Mouse (Mus musculus) cerebellum, adult 2 months (tissue): Measurements from ENCODE around the gene Rps6kl1. TPM values are rescaled to one million over a fixed set of nuclear protein-coding genes. Genes with fewer than 3 reads are reported as not detected.

ENCODE experiments used
- DNase-seq, 2 experiments: peaks; one replicate each; pipeline ENCODE4 v3.0.0; 2021
- H3K27ac ChIP-seq: fragments of 200-500 bp; 2 replicates; pipeline ENCODE4 v1.5.1; 2012; ENCODE audit warnings: low read length, control low read depth, inconsistent platforms; ENCODE audit not compliant: insufficient read depth
- H3K27me3 ChIP-seq: fragments of 200-500 bp; 2 replicates; pipeline ENCODE4 v1.6.1; 2012; ENCODE audit warnings: inconsistent platforms, mild to moderate bottlenecking, low read length, moderate library complexity; ENCODE audit not compliant: control insufficient read depth, insufficient read depth
- H3K4me1 ChIP-seq: fragments of 200-500 bp; 2 replicates; pipeline ENCODE4 v1.6.1; 2011; ENCODE audit warnings: low read length; ENCODE audit not compliant: control insufficient read depth, insufficient read depth
- H3K4me3 ChIP-seq: fragments of 200-500 bp; replicated peaks from 2 replicates; pipeline ENCODE3; 2011; ENCODE audit warnings: mild to moderate bottlenecking, low read depth, low read length, control low read depth; ENCODE audit not compliant: insufficient read depth
- CTCF ChIP-seq: fragments of 200-500 bp; IDR thresholded peaks from 2 replicates; pipeline ENCODE4 v1.5.1; 2011; ENCODE audit warnings: low read depth, mild to moderate bottlenecking, control low read depth, low read length, moderate library complexity, borderline replicate concordance; ENCODE audit not compliant: insufficient read depth
- POLR2A ChIP-seq: fragments of 200-500 bp; IDR thresholded peaks from 2 replicates; pipeline ENCODE4 v1.6.1; 2011; ENCODE audit warnings: low read length, control low read depth, borderline replicate concordance; ENCODE audit not compliant: insufficient read depth
- WGBS: fragments of 180-500 bp; shearing (Covaris S2); methylation state at CpG from one replicate; pipeline ENCODE4 v1.1.7; 2018; 5-methylcytosine and 5-hydroxymethylcytosine counted together
- polyA plus RNA-seq: library from polyadenylated mRNA; depleted of rRNA; stranded (reverse); fragments of >200 nt; gene quantifications from 2 replicates; pipeline ENCODE4 v1.2.3, GENCODE M21; 2012

Gene Rps6kl1
- polyA plus RNA-seq, 1 experiment, result 35.2 TPM

DNA sequence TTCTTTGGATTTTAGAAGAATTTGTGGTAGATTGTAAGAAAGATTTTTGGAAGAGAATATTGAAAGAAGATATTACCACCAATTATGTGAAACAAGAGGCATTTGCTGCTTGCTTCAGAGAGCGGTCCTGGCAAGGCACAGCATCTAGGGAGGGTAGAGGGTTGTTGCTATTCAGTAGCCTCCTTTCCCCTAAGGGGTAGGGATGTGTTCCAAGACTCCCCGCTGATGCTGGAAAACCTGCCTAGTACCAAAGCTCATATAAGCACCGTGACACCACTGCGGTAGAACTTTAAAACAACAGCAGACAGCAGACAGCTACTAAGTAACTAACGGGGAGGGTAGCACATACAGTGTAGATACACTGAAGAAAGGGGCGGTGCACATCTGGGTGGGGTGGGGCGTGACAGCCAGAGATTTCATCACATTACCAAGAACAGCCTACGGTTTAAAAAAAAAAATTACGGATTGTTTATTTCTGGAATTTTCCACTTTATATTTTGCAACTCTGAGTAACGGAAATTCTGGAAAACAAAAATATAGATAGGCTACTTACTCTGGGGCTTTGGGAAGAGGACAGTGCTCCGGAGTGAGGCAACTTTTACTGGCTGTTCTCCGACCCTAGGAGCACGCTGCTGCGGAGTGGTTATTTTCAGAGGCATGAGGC lies 6.9 kb upstream of the Rps6kl1 start:
- WGBS, result 73% methylated on average over 14 of the region's 14 CpGs
- DNase-seq, result no peak
- H3K27ac ChIP-seq, result no peak overlapping the region
- no peak overlapping the region for H3K4me3 ChIP-seq
- TF ChIP-seq POLR2A (no peak), CTCF (no peak)
- no peaks in the 10 kb centered on the region for H3K4me1 ChIP-seq
- H3K27me3 ChIP-seq, result no peaks in the 10 kb centered on the region

DNA sequence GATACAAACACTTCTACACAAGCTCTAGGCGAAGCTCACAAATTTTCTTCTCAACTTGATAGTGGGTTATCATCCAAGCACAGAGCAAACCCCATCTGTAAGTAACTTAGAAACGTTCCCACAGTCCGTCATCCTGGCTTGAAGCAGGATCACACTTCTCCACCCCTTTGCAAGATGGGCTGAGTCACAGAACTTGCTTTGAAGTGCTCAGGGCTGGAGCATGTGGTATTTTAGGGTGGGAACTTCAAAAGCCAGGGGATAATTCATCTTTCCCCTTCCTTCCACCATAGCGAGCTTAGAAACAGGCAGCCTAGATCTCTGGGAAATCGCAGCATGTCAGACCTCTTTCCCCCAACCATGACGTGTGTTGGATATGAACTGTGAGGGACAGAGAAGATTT lies 5.3 kb upstream of the Rps6kl1 start:
- Histone ChIP-seq H3K27ac (no peak overlapping the region), H3K4me1 (no peaks in the 10 kb centered on the region), H3K27me3 (no peaks in the 10 kb centered on the region), H3K4me3 (no peak overlapping the region)
- TF ChIP-seq POLR2A, result no peak
- DNase-seq, result no peak
- WGBS, result 73% methylated on average over 6 of the region's 6 CpGs

DNA sequence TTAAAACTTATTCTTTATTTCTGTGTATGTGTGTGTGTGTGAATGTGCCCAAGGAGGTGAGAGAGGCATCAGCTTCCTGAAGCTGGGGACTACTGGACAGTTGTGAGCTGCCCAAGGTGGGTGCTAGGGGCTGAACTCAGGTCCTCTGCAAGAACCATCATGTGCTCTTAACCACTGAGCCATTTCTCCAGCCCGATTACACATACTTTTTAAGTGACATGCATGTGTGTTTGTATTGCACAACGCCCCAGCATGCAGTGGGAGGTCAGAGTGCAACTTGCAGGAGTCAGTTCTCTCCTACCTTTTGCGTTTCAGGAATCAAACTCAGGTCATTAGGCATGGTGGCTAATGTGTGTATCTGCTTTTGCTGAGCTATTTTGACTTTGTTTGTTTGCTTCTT lies 1.9 kb upstream of the Rps6kl1 start:
- no peak overlapping the region for H3K4me3 ChIP-seq
- peaks cover 8% of the 10 kb centered on the region for H3K4me1 ChIP-seq
- H3K27me3 ChIP-seq, result no peaks in the 10 kb centered on the region
- WGBS, result 94% methylated on average over 3 of the region's 3 CpGs
- H3K27ac ChIP-seq, result no peak overlapping the region
- no peak for TF ChIP-seq POLR2A
- TF ChIP-seq CTCF, result no peak
- DNase-seq, result no peak

DNA sequence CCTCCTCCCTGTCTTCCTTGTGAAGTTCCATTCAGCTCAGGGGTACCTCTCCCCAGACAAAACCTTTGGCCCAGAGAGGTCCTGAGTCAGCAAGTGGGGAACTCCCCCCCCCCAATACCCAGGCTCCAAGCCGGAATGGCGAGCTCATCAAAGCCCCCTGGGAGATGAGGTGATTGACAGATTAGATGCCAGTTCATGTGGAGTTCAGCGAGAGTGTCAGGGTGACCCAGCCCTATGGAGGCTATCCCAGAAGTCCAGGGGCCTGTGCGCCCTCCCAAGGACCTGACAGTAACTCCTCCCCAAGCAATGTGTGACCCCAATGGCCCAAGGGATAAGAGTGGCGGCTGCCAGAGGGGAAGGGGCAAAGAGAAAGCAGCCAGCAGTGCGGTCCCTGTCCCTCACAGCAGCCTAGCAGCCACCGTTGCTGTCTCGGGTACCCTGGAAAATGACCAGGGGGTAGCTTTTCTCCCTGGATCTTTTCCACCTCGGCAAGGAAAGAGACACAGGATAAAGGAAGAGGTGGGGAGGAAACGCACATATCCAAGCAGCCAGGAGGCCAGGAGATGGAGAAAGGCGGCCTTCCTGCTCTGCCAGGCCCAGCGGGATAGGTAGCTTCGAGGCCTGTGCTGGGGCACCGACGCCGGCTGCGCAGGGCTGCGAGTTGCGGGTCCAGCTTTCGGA lies 603 bp downstream of the Rps6kl1 start:
- Histone ChIP-seq H3K27ac (peak overlapping the region; percentile 17), H3K4me3 (peak overlapping the region; percentile 69), H3K27me3 (no peaks in the 10 kb centered on the region), H3K4me1 (peaks cover 8% of the 10 kb centered on the region)
- 7% methylated on average over 20 of the region's 20 CpGs for WGBS
- no peak for TF ChIP-seq POLR2A
- TF ChIP-seq CTCF, result no peak
- no peak for DNase-seq

DNA sequence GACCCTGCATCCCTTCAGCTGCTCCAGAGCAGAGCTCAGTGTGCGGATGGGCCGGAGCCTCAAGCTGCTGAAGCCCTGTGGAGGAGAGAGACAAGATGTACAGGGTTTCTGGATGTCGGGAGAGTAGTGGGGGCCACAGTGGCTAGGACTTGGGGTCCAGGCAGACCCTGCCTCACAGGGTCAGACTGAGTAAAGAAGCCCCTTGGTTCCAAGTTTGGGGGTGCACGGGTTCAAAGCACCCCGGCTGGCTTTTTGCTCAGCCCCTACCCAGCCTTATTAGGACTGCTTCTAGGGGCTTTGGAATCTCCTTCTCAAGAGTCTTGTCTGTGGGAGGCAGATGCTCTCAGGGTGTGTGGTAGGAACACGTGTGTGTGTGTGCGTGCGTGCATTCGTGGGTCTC lies 4.2 kb downstream of the Rps6kl1 start:
- 81% methylated on average over 9 of the region's 9 CpGs for WGBS
- no peak for TF ChIP-seq CTCF
- no peak for TF ChIP-seq POLR2A
- peaks cover 8% of the 10 kb centered on the region for H3K4me1 ChIP-seq
- H3K4me3 ChIP-seq, result no peak overlapping the region
- no peak overlapping the region for H3K27ac ChIP-seq
- H3K27me3 ChIP-seq, result no peaks in the 10 kb centered on the region
- no peak for DNase-seq

DNA sequence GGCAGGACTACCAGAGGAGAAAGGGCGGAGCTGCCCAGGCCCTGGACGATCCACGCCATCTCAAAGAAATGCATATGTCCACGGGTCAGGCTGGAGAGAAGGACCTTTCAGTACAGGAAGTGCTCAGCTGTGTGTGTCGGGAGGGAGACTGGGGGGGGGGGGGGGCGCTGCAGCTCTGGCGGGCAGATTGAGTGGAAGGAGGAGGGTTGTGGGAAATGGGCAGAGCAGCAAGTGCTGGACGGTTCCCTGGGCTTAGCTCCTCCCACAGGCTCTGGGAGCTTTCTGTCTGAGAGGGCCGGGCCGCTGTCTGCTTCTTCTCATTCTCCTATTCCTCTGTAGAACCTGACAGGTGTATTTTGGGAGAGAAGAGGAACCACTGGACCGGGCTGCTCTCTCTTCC lies 4.7 kb downstream of the Rps6kl1 start:
- WGBS, result 39% methylated on average over 9 of the region's 11 CpGs
- Histone ChIP-seq H3K27ac (no peak overlapping the region), H3K4me1 (peaks cover 8% of the 10 kb centered on the region), H3K4me3 (no peak overlapping the region), H3K27me3 (no peaks in the 10 kb centered on the region)
- DNase-seq, result no peak
- no peak for TF ChIP-seq POLR2A
- no peak for TF ChIP-seq CTCF

DNA sequence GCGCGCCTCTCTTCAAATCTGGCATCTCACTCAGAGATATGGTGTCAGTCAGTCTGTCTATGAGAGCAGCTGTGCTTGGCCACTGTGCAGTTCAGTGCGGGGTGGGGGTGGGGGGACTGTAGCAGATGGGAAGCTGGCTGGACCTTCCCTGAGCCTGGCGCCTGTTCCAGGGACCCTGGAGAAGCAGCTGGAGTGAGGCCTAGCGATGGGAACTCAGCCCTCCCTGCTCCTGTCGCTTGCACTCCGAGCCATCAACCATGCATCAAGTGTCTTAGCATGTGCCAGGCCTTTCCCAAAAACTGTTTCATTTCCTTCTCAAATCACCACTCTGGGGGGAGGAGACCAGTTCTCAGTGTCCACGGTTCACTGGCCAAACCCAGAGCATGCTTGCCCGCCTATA lies 5.4 kb downstream of the Rps6kl1 start:
- Histone ChIP-seq H3K4me1 (peaks cover 8% of the 10 kb centered on the region), H3K4me3 (no peak overlapping the region), H3K27ac (no peak overlapping the region), H3K27me3 (no peaks in the 10 kb centered on the region)
- TF ChIP-seq POLR2A, result no peak
- TF ChIP-seq CTCF, result no peak
- WGBS, result 41% methylated on average over 9 of the region's 9 CpGs
- no peak for DNase-seq

DNA sequence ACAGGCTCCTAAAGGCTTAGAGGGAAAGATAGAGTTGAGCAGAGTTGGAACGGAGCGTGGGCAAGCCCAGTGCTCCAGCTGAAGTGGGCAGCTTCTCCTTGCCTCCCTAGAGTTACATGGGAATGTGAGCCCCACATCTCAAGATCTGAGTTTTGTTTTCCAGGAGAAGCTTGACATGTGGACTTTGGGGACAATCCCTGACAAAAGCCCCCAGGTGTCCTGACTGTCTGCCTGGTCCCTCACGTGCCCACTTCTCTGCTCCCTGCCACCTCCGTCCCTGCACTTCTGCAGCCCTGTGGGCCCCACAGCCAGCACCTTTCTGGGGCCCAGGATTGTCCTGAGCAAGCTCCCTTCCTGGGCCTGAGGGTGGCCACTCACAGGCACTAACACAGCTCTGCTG lies 6.2 kb downstream of the Rps6kl1 start:
- no peak overlapping the region for H3K4me3 ChIP-seq
- DNase-seq, result no peak
- H3K27me3 ChIP-seq, result no peaks in the 10 kb centered on the region
- 78% methylated on average over 4 of the region's 4 CpGs for WGBS
- no peak overlapping the region for H3K27ac ChIP-seq
- H3K4me1 ChIP-seq, result peaks cover 4% of the 10 kb centered on the region
- no peak for TF ChIP-seq POLR2A
